Mouse (Mus musculus) hindbrain, embryonic 10.5 days (tissue): ENCODE data around the gene Plod2. TPM values are rescaled to one million over a fixed set of nuclear protein-coding genes. Genes with fewer than 3 reads are reported as not detected.

Source experiments
- DNase-seq: peaks from one replicate; pipeline ENCODE4 v3.0.0-alpha.2; 2017; ENCODE audit warnings: low spot score
- H3K27ac ChIP-seq: fragments of 300-500 bp; sonication (generic); 2 replicates; pipeline ENCODE4 v1.5.1; 2016; ENCODE audit warnings: mild to moderate bottlenecking, moderate library complexity
- H3K27me3 ChIP-seq: fragments of 300-500 bp; sonication (generic); 2 replicates; pipeline ENCODE4 v1.6.1; 2016; ENCODE audit warnings: mild to moderate bottlenecking; ENCODE audit not compliant: poor library complexity, insufficient read depth, severe bottlenecking
- H3K36me3 ChIP-seq: fragments of 300-500 bp; sonication (generic); 2 replicates; pipeline ENCODE4 v1.6.1; 2016; ENCODE audit warnings: mild to moderate bottlenecking, moderate library complexity
- H3K4me1 ChIP-seq: fragments of 300-500 bp; sonication (generic); replicated peaks from 2 replicates; pipeline ENCODE4 v1.6.1; 2016; ENCODE audit warnings: mild to moderate bottlenecking
- H3K4me3 ChIP-seq: fragments of 300-500 bp; sonication (generic); 2 replicates; pipeline ENCODE4 v1.5.1; 2016; ENCODE audit warnings: mild to moderate bottlenecking, moderate library complexity
- H3K9me3 ChIP-seq: fragments of 300-500 bp; sonication (generic); 2 replicates; pipeline ENCODE4 v1.6.1; 2016; ENCODE audit warnings: mild to moderate bottlenecking, moderate library complexity
- WGBS: fragments of 180-500 bp; shearing (Covaris S2); methylation state at CpG from one replicate; pipeline ENCODE4 v1.1.7; 2016; 5-methylcytosine and 5-hydroxymethylcytosine counted together
- polyA plus RNA-seq: library from polyadenylated mRNA; unstranded; fragments of >200 nt; fragmentation: Nextera tagmentation; extraction: Ambion mirVana; gene quantifications from 2 replicates; pipeline ENCODE4 v1.2.1, GENCODE M21; 2016

Plod2 gene
- polyA plus RNA-seq, 1 experiment from 2014 or later, result 20.5 TPM

GRCm38 (mm10) chr9:92592757-92593156 lies 50.7 kb downstream of the Plod2 start:
- no peak overlapping the region for H3K4me3 ChIP-seq
- H3K4me1 ChIP-seq, result no peaks in the 10 kb centered on the region
- no peak overlapping the region for H3K27ac ChIP-seq
- no peaks in the 10 kb centered on the region for H3K9me3 ChIP-seq
- 89% methylated on average over 8 of the region's 8 CpGs for WGBS
- no peak for DNase-seq
- H3K27me3 ChIP-seq, result no peaks in the 10 kb centered on the region
- peaks cover 43% of the 10 kb centered on the region for H3K36me3 ChIP-seq

GRCm38 (mm10) chr9:92594491-92594890 lies 52.5 kb downstream of the Plod2 start:
- no peak for DNase-seq
- H3K4me3 ChIP-seq, result no peak overlapping the region
- no peaks in the 10 kb centered on the region for H3K9me3 ChIP-seq
- H3K27me3 ChIP-seq, result no peaks in the 10 kb centered on the region
- H3K4me1 ChIP-seq, result no peaks in the 10 kb centered on the region
- peaks cover 33% of the 10 kb centered on the region for H3K36me3 ChIP-seq
- 92% methylated on average over 6 of the region's 6 CpGs for WGBS
- no peak overlapping the region for H3K27ac ChIP-seq

GRCm38 (mm10) chr9:92595296-92595695 lies 53.3 kb downstream of the Plod2 start:
- Histone ChIP-seq H3K9me3 (no peaks in the 10 kb centered on the region), H3K36me3 (peaks cover 33% of the 10 kb centered on the region), H3K4me1 (no peaks in the 10 kb centered on the region), H3K4me3 (no peak overlapping the region), H3K27ac (no peak overlapping the region), H3K27me3 (no peaks in the 10 kb centered on the region)
- no peak for DNase-seq
- WGBS, result 93% methylated on average over 4 of the region's 4 CpGs

- 94% methylated on average over 9 of the region's 9 CpGs for WGBS
- DNase-seq, result no peak
- no peaks in the 10 kb centered on the region for H3K4me1 ChIP-seq
- H3K27me3 ChIP-seq, result no peaks in the 10 kb centered on the region
- H3K27ac ChIP-seq, result no peak overlapping the region
- H3K36me3 ChIP-seq, result peaks cover 36% of the 10 kb centered on the region
- no peaks in the 10 kb centered on the region for H3K9me3 ChIP-seq
- H3K4me3 ChIP-seq, result no peak overlapping the region
Measured at GRCm38 (mm10) chr9:92596916-92597547, 55.0 kb downstream of the Plod2 start.

GRCm38 (mm10) chr9:92597776-92598175 lies 55.8 kb downstream of the Plod2 start:
- Histone ChIP-seq H3K27ac (no peak overlapping the region), H3K36me3 (peaks cover 38% of the 10 kb centered on the region), H3K9me3 (no peaks in the 10 kb centered on the region), H3K4me3 (no peak overlapping the region), H3K27me3 (no peaks in the 10 kb centered on the region), H3K4me1 (no peaks in the 10 kb centered on the region)
- WGBS, result 68% methylated on average over 11 of the region's 11 CpGs
- DNase-seq, result no peak

- peaks cover 46% of the 10 kb centered on the region for H3K36me3 ChIP-seq
- 92% methylated on average over 15 of the region's 15 CpGs for WGBS
Measured at GRCm38 (mm10) chr9:92599940-92600538, 58.0 kb downstream of the Plod2 start.

GRCm38 (mm10) chr9:92601551-92601950 lies 59.5 kb downstream of the Plod2 start:
- WGBS, result 84% methylated on average over 5 of the region's 5 CpGs
- peaks cover 47% of the 10 kb centered on the region for H3K36me3 ChIP-seq
- no peak for DNase-seq
- H3K27ac ChIP-seq, result no peak overlapping the region
- no peak overlapping the region for H3K4me3 ChIP-seq
- no peaks in the 10 kb centered on the region for H3K27me3 ChIP-seq
- no peaks in the 10 kb centered on the region for H3K4me1 ChIP-seq
- no peaks in the 10 kb centered on the region for H3K9me3 ChIP-seq

More at GRCm38 (mm10) chr9:92599940-92600538, 58.0 kb downstream of the Plod2 start:
- DNase-seq, result no peak
- Histone ChIP-seq H3K4me3 (no peak overlapping the region), H3K27me3 (no peaks in the 10 kb centered on the region), H3K4me1 (no peaks in the 10 kb centered on the region), H3K27ac (no peak overlapping the region), H3K9me3 (no peaks in the 10 kb centered on the region)

- no peak overlapping the region for H3K4me3 ChIP-seq
- no peaks in the 10 kb centered on the region for H3K9me3 ChIP-seq
- H3K27ac ChIP-seq, result no peak overlapping the region
- H3K36me3 ChIP-seq, result peaks cover 40% of the 10 kb centered on the region
- WGBS, result 68% methylated on average over 4 of the region's 4 CpGs
- H3K4me1 ChIP-seq, result no peaks in the 10 kb centered on the region
- DNase-seq, result no peak
- no peaks in the 10 kb centered on the region for H3K27me3 ChIP-seq
Measured at GRCm38 (mm10) chr9:92603541-92603940, 61.5 kb downstream of the Plod2 start.

GRCm38 (mm10) chr9:92610628-92611267 lies 68.7 kb downstream of the Plod2 start:
- Histone ChIP-seq H3K4me1 (no peaks in the 10 kb centered on the region), H3K27ac (no peak overlapping the region), H3K36me3 (peaks cover 9% of the 10 kb centered on the region), H3K9me3 (no peaks in the 10 kb centered on the region), H3K27me3 (no peaks in the 10 kb centered on the region), H3K4me3 (no peak overlapping the region)
- WGBS, result 71% methylated on average over 9 of the region's 9 CpGs
- no peak for DNase-seq

GRCm38 (mm10) chr9:92612641-92613040 lies 70.6 kb downstream of the Plod2 start:
- WGBS, result 94% methylated on average over 15 of the region's 15 CpGs

GRCm38 (mm10) chr9:92613206-92613605 lies 71.2 kb downstream of the Plod2 start:
- Histone ChIP-seq H3K36me3 (no peaks in the 10 kb centered on the region; the same call in 1 of the 2 replicates), H3K27me3 (no peaks in the 10 kb centered on the region), H3K4me1 (no peaks in the 10 kb centered on the region), H3K9me3 (no peaks in the 10 kb centered on the region), H3K4me3 (no peak overlapping the region), H3K27ac (no peak overlapping the region)
- 89% methylated on average over 8 of the region's 8 CpGs for WGBS
- DNase-seq, result no peak

More at GRCm38 (mm10) chr9:92612641-92613040, 70.6 kb downstream of the Plod2 start:
- Histone ChIP-seq H3K27ac (no peak overlapping the region), H3K36me3 (no peaks in the 10 kb centered on the region; the same call in 1 of the 2 replicates), H3K4me3 (no peak overlapping the region), H3K9me3 (no peaks in the 10 kb centered on the region), H3K4me1 (no peaks in the 10 kb centered on the region), H3K27me3 (no peaks in the 10 kb centered on the region)
- DNase-seq, result no peak

- no peaks in the 10 kb centered on the region for H3K36me3 ChIP-seq
- 90% methylated on average over 2 of the region's 2 CpGs for WGBS
Measured at GRCm38 (mm10) chr9:92616418-92616817, 74.4 kb downstream of the Plod2 start.

GRCm38 (mm10) chr9:92617376-92617775 lies 75.4 kb downstream of the Plod2 start:
- WGBS, result 86% methylated on average over 2 of the region's 2 CpGs
- Histone ChIP-seq H3K36me3 (no peaks in the 10 kb centered on the region), H3K4me3 (no peak overlapping the region), H3K9me3 (no peaks in the 10 kb centered on the region), H3K27me3 (no peaks in the 10 kb centered on the region), H3K27ac (no peak overlapping the region), H3K4me1 (0 out of 2 replicates have a peak, but pooled peaks cover 6% of the 10 kb centered on the region)
- no peak for DNase-seq

More at GRCm38 (mm10) chr9:92616418-92616817, 74.4 kb downstream of the Plod2 start:
- Histone ChIP-seq H3K9me3 (no peaks in the 10 kb centered on the region), H3K27ac (no peak overlapping the region), H3K4me3 (no peak overlapping the region), H3K27me3 (no peaks in the 10 kb centered on the region), H3K4me1 (0 out of 2 replicates have a peak, but pooled peaks cover 6% of the 10 kb centered on the region)
- no peak for DNase-seq
